Mouse (Mus musculus): ENCODE results near the gene Ncf4.
"Not testable (repeated sequence)": the region's sequence is repeated elsewhere in the genome, so short reads cannot be mapped to it uniquely, and the experiment has no call there.

Ncf4 gene

DNA sequence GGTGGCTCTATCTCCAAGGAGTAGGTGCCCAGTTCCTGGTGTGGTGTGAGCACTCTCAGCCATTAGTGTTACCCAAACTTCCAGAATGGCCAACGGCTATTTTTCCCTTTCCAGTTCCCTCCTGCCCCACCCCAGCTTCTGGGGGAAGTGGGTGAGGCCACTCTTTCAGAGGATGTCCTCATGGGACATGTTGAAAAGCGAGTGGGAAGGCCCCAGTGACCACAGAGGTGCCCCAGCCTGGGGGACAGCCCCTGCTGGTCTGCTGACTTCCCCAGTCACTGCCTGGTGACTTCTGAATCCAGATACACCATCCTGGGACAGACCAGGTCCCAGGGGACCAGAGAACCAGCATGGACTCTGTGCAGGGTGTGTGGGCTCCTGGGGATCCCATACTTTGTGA lies 3.1 kb downstream of the Ncf4 start:
- intact Hi-C loops (cut with DNase I): loop anchor here (5.0 kb wide), 1 partner anchor 175 kb away; no protein-coding TSS in a partner anchor

DNA sequence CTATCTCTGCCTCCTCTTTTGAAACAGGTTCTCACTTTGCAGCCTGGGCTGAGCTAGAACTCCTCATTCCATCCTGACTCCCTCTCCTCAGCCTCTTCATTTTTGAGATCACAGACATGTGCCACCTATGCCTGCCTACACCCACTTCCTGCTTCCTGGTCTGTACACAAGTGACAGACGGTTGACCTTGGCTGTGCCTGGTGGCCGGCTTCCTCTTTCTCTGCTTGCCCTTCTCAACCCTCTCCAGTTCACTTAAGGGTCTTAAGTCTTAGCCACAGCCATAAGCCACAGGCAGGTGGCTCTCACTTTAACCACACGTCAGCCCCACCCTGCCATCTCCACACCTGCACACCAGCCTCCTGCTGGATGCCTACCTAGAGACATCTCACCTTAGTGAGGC lies 3.8 kb downstream of the Ncf4 start:
- intact Hi-C loops (cut with DNase I): loop anchor here (5.0 kb wide), 1 partner anchor 174 kb away; no protein-coding TSS in a partner anchor

DNA sequence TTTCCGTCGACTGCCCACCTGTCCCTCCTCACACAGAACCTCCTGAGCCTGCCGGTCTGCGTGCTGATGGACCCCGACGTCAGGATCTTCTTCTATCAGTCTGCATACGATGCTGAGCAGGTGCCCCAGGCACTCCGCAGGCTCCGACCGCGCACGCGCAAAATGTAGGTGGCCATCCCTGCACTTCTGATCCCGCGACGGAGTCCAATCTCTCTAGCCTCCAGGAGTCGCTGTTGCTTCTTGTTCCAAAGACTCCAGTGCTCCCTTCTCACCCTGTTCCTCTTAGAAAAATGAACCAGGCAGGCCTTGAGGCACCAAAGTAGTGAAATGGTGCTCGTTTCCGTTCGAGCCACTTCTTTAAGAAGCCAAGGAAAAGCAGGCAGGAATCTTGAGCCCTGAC lies 10.2 kb downstream of the Ncf4 start:
- intact Hi-C loops (cut with DNase I): no loop called here

DNA sequence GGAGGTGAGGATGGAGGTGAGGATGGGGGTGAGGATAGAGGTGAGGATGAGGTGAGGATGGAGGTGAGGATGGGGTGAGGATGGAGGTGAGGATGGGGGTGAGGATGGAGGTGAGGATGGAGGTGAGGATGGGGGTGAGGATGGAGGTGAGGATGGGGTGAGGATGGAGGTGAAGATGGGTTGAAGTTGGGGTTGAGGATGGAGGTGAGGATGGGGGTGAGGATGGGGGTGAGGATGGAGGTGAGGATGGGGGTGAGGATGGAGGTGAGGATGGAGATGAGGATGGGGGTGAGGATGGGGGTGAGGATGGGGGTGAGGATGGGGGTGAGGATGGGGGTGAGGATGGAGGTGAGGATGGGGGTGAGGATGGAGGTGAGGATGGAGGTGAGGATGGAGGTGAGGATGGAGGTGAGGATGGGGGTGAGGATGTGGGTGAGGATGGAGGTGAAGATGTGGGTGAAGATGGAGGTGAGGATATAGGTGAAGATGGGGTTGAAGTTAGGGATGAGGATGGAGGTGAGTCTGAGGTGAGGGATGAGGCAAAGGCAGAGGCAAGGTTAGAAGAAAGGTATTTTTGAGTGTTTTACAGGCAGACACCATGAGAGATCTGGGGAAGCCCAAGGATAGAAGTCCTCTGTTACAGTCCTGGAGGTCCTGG lies 12.1 kb downstream of the Ncf4 start:
- intact Hi-C loops (cut with DNase I): loop anchor here (1.0 kb wide), 2 partner anchors 84 to 113 kb away; no protein-coding TSS in a partner anchor

- intact Hi-C loops (cut with DNase I): loop anchor here (1.0 kb wide), 2 partner anchors 83 to 112 kb away; no protein-coding TSS in a partner anchor
These were observed 12.9 kb downstream of the Ncf4 start for GRCm38 (mm10) chr15:78257326-78258050.

GRCm38 (mm10) chr15:78258246-78258865 lies 13.8 kb downstream of the Ncf4 start:
- intact Hi-C loops (cut with DNase I): no loop called here

GRCm38 (mm10) chr15:78260668-78261333 lies 16.2 kb downstream of the Ncf4 start:
- intact Hi-C loops (cut with DNase I): loop anchor here (5.0 kb wide), 1 partner anchor 62 kb away; no protein-coding TSS in a partner anchor

DNA sequence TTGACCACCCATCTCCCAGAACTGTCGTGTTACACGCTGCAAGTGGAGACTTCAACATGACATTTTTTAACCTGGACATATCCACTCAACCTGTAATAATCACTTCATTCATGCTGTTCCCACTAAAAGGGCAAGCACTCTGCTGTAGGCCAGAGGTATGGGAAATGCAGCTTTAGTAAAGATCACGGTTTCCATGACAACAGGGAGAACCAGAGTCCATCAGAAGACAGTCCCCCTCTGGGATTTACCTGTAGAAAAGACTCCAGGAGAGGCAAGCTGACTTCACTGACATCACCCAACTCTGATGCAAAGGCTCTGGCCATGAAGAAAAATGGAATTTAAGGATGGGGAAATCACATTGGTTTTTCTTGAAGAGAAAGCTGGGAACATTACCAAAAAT lies 18.7 kb downstream of the Ncf4 start:
- intact Hi-C loops (cut with DNase I): loop anchor here (5.0 kb wide), 1 partner anchor 59 kb away; no protein-coding TSS in a partner anchor

DNA sequence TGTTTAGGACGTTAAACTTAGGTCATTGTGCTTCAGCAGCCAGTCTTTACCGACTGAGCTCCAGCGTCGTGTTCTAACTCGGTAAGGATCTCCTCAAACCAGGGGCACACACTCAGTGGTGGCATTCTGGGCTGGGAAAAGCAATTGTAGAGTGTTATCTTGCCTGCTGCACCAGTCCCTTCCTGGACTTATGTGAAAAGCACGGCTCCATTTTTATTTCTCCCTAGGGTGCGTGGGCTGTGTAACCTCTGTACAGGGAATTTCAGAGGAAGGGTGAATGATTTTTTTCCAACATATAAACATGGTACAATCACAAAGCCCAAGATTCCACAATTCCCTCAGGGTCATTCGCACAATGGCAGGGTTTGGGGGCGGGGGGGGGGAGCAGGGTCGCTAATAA lies 22.8 kb downstream of the Ncf4 start:
- intact Hi-C loops (cut with DNase I): no loop called here

DNA sequence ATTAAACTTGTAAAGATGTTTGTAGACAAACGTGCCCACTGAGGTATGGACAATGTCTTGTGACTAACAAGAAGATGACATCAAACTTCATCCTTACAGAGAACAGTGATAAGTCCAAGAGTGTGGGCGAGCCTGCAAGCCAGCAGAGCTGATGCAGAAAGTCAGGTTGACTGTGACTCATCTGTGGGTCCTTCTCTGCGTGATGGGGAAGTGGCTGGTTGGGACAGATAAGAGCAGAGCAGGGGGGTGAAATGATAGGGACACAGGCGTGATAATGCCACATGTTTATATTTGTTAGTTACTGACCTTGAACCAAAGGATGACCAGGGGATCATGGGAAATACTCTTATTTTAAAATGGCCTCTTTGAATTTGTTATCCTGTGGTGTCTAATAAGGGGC lies 23.3 kb downstream of the Ncf4 start:
- intact Hi-C loops (cut with DNase I): no loop called here

GRCm38 (mm10) chr15:78271208-78271607 lies 26.6 kb downstream of the Ncf4 start:
- intact Hi-C loops (cut with DNase I): no loop called here

DNA sequence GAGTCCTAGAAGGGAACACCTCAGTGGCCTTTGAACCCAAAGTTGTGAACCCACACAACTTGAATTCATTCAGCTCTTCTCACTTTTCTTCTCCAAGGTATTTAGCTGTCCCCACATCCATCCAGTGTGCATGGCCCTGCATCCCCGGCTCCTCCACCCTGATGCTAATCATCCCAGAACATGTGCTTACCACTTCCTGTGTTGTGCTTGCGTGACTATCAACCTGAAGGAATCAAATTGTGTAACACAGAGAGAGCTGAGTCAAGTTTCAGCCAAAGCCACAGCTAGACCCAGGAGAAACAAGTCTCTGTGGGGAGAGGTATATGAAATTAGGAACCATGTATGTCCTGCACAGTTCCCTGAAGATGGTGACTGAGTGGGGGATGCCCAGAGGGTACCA lies 33.7 kb downstream of the Ncf4 start:
- intact Hi-C loops (cut with DNase I): no loop called here

GRCm38 (mm10) chr15:78287941-78288340 lies 43.3 kb downstream of the Ncf4 start:
- intact Hi-C loops (cut with DNase I): no loop called here

GRCm38 (mm10) chr15:78289775-78290174 lies 45.2 kb downstream of the Ncf4 start:
- intact Hi-C loops (cut with DNase I): not testable (repeated sequence)

DNA sequence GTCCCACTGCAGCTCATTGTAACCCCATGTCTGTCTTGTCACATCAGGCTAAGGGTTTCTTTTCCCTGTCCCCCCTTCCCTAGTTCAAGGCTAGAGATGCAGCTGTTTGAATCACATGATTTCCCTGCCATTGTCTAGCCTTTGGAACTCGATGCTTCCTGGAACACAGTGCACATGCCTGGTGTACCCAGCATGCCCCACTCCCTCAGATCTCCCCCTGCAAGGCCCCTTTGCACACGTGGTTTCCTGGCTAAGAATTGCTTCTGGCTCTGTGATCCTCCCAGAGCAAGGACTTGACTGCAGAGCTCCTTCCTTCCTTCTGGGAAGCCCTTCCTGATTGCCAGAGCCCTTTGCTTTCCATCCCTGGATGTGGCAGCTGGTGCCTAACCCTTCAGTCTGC lies 48.6 kb downstream of the Ncf4 start:
- intact Hi-C loops (cut with DNase I): not testable (repeated sequence)

DNA sequence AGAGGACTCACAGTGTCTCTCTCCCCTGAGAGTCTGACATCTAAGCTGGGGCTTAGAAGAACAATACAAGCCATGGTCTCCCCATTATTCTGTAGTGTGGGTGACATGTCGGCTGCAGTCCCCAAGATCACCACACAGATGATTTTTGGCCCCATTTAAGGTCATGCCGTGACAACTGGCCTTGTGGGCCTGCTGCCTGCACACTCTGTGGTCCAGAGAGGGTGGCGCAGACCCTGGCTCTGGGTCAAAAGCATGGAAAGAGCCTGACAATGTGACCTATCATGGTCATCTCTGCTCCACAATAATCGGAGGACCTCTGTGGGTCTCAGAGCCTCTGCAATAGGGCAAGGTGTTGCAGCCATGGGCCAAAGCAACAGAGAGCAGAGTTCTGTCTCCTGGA lies 49.1 kb downstream of the Ncf4 start:
- intact Hi-C loops (cut with DNase I): no loop called here

GRCm38 (mm10) chr15:78298558-78298957 lies 54.0 kb downstream of the Ncf4 start:
- intact Hi-C loops (cut with DNase I): loop anchor here (5.0 kb wide), 1 partner anchor 39 kb away; no protein-coding TSS in a partner anchor

DNA sequence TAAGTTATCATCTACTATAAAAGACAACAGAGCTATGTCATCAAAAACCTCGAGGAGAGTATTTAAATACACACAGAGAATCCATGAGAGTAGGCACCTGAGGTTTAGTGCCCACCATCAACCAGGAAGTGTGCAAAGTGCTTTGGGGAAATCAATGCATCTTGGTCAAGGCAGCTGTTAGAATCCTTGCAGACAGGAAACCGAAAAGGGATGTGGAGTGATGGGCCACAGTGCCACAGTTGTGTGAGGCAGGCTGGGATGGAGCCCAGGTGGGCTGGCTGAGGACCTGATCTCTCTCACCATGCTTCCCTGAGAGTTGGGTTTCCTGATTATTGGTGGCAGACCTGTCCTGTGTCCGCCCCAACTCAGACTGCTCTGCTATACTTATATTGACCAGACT lies 55.0 kb downstream of the Ncf4 start:
- intact Hi-C loops (cut with DNase I): loop anchor here (5.0 kb wide), 1 partner anchor 38 kb away; no protein-coding TSS in a partner anchor

DNA sequence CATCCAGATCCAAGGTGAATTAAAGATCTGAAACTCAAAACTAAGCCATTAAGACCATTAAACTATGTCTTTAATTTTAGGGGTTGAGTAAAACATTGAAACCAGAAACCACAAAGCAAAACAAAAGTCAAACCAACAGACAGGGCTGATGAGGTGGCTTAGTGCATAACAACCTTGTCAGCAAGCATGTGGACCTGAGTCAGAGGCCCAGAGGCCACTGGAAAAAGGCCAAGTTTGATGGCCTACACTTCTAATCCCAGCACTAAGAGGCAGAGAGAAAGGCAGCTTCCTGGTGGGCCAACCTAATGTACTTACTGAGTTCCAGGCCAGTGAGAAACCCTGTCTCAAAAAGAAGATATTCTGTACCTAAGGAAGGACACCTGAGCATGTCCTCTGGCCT lies 56.2 kb downstream of the Ncf4 start:
- intact Hi-C loops (cut with DNase I): no loop called here

GRCm38 (mm10) chr15:78302718-78303117 lies 58.1 kb downstream of the Ncf4 start:
- intact Hi-C loops (cut with DNase I): no loop called here

DNA sequence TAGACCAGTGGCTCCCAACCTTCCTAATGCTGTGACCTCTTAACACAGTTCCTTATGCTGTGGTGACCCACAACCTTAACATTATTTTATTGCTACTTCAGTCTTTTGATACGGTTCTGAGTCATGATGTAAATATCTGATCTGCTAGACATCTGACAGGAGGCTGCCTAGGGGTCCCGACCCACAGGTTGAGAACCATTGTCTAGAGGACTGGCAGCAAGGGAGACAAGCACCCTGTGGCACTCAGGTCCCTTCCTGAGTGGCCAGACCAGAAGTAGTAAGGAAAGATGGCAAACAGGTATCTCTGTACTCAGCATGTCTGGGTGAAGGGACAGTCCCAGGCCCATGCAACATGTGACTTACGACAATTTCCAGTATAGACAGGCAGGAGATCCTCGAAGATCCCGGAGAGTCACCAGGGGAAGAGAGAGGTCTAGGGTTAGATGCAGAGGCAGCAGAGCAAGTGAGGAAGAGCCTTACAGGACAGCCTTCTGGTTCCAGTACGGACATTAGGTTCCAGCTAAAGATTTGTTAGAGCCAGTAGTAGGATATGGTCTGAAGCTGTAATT lies 59.1 kb downstream of the Ncf4 start:
- intact Hi-C loops (cut with DNase I): no loop called here

All from adrenal gland (tissue).